Mouse (Mus musculus) embryonic fibroblast, embryonic 13.5 days (primary cell): Measurements from ENCODE around the gene Sh3bp5.

ENCODE experiments used
- CTCF ChIP-seq: IDR thresholded peaks from 2 replicates; pipeline ENCODE4 v1.5.1; 2011; ENCODE audit warnings: mild to moderate bottlenecking, control low read depth, low read length, moderate library complexity, borderline replicate concordance; ENCODE audit not compliant: insufficient read depth
- POLR2A ChIP-seq: IDR thresholded peaks from 2 replicates; pipeline ENCODE4 v1.6.1; 2011; ENCODE audit warnings: low read depth, mild to moderate bottlenecking, control low read depth, low read length, moderate library complexity

DNA sequence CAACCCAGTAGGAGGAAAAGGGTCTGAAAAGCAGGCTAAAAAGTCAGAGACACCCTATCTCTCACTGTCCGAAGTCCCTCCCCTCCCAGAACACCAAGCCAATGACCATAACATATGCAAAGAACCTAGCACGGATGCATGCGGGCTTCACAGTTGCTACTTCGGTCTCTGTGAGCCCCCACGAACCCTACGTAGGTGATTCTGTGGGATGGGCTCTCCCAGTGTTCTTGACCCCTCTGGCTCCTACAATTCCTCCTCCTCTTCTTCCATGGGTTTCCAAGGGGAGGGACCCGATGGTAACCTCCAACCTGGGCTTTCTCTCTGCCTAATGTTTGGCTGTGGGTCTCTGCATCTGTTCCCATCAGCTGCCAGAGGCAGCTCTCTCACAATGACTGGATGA is 109.1 kb downstream of the Sh3bp5 start:
- no peak for TF ChIP-seq CTCF
- no peak for TF ChIP-seq POLR2A
